Mouse (Mus musculus): ENCODE results near the gene Nle1. TPM values are rescaled to one million over a fixed set of nuclear protein-coding genes. Genes with fewer than 3 reads are reported as not detected.

Gene Nle1
- total RNA-seq, 1 experiment from 2014 or later: 10.7 TPM

DNA sequence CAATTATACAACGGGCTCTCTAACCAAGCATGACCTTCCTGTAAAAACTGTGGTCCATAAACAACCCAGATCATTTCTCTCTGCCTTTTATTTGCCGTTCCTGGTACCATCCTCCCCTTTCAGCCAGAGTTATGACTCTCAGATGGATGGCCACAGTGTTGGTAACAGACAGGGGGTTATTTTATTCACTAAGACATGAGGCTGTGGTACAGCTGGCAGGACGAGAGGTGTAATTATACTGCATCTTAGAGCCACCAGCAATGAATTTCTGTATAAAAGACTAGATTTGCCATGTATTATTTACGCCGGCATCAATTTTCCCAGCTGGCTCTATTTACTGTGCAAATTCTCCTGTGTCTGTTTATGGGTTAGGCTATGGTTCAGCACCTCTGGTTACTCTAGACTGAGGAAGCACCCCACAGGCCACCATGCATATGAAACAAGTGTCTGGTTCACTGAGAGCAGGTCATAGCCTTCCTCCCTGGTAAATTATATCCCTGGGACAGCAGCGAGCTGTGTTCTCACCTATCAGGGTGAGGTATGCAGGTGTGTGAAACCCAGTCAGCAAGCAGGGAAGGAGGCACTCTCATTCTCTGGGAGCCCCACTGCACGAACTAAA, 30.4 kb downstream of the Nle1 start:
- ATAC-seq (ENCODE audit: extremely low read depth, insufficient number of reproducible peaks, low FRiP score, poor library complexity, severe bottlenecking): no peak

DNA sequence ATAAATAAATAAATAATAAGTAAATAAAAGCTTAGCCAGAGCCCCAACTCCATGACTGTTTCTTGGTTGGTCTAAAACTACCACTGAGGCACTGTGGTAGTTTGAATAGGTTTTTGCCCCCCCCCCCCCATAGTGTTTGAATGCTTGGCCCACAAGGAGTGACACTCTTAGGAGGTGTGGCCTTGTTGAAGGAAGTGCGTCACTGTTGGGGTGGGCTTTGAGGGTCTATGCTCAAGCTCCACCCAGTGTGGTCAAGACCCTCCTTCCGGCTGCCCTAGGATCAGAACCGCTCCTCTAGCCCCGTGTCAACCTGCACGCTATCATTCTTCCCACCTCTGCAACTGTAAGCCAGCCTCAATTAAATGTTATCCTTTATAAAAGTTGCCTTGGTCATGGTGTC, 32.6 kb downstream of the Nle1 start:
- no peak for ATAC-seq (ENCODE audit: extremely low read depth, insufficient number of reproducible peaks, low FRiP score, poor library complexity, severe bottlenecking)

DNA sequence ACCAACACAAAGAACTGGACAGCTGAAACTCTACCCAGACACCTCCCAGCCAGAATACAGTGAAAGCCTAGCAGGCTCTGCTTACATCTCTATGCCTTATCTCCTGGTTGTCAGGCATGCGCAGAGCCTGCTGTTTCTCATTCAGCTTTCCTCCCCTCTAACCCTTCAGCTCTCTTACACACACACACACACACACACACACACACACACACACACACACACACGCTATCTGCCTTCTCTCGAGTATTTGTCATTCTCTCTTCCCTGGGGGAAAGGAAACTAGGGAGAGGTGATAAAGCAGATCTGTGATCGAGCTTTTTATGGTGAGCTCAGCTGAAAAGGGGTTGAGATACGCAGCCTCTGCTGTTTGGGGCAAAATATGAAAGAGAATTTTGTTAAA, 33.3 kb downstream of the Nle1 start:
- no peak for ATAC-seq (ENCODE audit: extremely low read depth, insufficient number of reproducible peaks, low FRiP score, poor library complexity, severe bottlenecking)

DNA sequence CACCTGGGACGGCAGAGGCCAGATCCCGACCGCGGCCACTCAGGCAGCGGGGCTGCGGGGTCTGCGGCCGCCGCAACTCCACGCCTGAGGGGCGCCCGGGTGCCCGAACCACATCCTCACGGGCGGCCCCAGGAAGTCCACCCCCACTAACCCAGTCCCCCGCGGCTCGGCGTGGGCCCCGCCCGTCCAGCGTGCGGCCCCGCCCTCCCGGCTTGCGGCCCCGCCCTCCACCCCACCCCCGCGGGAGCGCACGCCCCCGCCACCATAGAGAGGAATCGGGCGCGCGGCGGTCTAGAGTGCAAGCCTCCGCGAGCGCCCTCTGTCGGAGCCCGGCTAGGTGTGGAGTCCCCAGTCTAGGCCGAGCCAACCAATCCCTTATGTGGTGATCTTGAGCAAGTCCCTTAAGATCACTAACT, 37.2 kb downstream of the Nle1 start, which contains the start of gene Rffl:
Rffl (minus strand) TSS at position 180 of the 416 bp plus-strand sequence.
- peak; percentile 89 for ATAC-seq (ENCODE audit: extremely low read depth, insufficient number of reproducible peaks, low FRiP score, poor library complexity, severe bottlenecking)

DNA sequence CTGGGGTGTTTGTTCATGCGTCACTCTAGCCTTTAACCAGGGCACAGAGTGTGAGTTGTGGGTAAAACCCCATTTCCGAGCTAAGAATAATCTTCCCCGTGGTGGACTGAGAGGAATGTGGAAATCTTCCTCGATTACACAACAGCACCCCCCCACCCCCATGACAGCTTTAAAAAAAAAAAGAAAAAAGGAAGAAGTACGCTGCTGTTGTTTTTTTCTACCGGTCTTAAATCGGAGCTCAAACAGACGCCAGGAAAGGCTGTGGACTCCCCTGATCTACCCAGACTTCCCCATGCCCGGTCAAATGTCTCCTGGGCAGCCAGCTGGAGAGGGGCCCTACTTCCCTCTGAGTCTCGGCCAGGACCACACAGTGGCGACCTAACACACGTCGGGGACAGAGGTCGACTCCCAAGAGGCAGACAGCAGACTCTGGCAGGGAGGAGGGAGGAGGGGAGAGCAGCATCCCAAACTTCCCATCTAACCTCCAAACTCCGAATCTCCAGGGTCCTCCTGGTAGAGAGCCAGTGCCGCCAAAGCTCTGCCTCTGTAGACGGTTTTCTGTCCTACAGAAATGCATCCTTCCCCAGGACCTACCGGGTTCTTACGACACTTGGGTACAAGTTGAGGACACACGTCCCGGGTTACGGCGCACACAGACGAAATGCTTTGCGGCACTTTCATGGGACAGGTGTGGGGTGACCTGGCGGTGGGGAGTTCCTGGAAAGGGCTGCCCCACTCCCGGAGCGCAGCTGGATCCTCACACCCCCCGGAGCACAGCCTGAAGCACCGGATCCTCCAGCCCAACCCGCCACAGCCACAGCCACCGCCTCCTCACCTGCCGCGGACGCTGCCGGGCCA, 37.8 kb downstream of the Nle1 start:
- peak; percentile 57 for ATAC-seq (ENCODE audit: extremely low read depth, insufficient number of reproducible peaks, low FRiP score, poor library complexity, severe bottlenecking)

DNA sequence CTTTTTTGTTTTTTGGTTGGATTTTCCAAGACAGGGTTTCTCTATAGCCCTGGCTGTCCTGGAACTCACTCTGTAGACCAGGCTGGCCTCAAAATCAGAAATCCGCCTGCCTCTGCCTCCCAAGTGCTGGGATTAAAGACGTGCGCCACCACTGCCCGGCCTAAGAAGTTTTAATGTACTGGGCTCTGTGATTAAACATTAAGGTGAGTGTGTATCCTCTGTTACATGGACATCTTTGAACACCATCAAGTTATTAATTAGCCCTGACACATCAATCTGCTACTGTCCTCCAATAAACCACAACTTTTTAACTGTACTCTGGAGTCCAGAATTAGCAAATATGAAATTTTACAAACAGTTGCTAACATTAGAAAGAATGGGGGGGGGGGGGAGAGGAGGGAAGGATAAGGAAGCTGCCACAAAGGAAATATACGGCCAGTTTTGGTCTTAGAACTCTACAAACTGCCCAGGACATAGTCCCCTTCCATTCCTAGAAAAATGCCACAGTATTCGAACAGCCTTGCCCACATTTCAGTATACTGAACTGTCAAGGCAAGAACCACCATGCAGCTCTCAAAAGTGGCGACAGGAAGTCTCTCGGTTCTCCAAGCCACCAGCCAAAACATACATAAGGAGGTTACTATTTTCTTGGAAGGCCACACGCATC, 38.6 kb downstream of the Nle1 start:
- ATAC-seq (ENCODE audit: extremely low read depth, insufficient number of reproducible peaks, low FRiP score, poor library complexity, severe bottlenecking): no peak

DNA sequence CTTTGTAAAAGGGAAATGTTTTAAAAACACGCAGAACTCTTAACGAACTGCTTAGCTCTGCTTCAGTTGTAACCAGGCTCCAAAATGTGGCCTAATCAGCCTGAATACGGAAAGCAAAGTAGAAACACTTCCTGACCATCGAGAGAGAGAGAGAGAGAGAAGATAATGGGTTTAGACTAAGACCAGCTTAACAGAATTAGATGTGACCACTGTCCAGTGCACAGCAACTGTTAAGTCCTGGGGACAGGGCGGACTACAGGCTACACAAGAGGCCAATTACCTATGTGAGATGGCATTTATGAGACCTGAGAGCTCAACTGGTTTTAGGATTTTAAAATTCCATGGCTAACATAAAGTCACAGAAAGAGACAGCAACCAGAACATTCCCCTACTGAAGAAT, 40.3 kb downstream of the Nle1 start:
- ATAC-seq (ENCODE audit: extremely low read depth, insufficient number of reproducible peaks, low FRiP score, poor library complexity, severe bottlenecking): no peak

DNA sequence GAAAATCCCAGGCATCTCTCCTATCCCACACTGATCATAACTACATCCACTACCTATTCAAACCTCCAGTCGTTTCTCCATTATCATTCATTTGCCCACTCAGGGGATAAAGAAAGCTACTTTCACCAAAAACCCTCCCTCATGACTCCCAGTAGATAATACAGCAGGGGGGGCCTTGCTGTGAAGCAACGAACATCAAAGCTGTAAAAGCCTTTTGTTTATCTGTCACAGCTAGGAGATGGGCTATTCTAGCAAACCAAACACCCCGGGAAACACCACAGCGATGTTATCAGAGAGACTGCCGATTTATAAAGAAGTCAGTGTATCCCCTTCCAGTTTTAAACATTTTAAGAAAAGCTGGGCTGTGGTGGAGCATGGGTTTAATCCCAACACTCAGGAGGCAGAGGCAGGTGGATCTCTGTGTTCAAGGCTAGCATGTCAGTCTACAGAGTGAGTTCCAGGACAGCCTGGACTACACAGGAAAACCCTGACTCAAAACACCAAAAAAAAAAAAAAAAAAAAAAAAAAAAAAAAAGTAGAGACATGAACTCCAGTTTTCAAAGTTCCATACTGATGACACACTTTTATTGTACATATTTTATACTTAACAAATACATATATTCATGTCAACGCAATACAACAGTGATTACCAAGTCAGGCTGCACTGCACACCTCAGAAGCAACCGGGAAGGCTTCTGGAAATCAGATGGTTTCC, 41.2 kb downstream of the Nle1 start:
- no peak for ATAC-seq (ENCODE audit: extremely low read depth, insufficient number of reproducible peaks, low FRiP score, poor library complexity, severe bottlenecking)

DNA sequence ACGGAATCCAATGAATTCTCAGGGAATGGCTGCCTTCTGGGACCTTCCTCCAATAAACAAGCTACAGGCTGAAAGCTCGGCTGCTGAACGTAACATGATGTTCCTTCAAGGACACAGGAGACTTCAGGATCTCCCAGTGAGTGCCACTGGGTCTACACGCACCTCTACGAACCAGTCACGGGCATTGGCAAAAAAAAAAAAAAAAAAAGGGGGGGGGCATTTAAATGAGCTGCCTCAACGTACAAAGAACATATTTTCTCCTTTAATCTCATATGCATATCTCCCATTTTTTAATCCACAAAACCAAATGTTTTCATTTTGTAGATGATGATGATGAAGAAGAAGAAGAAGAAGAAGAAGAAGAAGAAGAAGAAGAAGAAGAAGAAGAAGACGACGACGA, 42.3 kb downstream of the Nle1 start:
- no peak for ATAC-seq (ENCODE audit: extremely low read depth, insufficient number of reproducible peaks, low FRiP score, poor library complexity, severe bottlenecking)

DNA sequence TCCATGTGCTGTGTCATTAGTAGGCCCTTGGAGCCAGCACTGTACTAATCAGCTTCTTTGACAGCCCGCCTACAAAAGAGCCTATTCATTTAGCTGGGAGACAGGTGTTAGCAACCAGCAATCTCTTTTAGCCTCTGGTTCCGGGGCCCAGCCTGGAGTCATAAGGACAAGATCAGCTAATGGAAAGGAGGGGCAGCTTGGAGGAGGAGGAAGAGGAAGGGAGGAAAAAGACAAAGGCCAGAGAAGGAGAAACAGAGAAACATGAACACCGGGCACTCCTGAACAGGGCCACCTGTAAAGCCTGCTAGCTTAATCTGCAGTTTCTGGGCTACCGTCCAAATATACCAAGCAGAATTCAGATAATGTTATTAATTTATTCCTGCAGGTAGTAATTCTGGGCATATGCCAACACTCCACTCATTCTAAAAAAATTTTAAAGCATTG, 44.7 kb downstream of the Nle1 start:
- no peak for ATAC-seq (ENCODE audit: extremely low read depth, insufficient number of reproducible peaks, low FRiP score, poor library complexity, severe bottlenecking)

DNA sequence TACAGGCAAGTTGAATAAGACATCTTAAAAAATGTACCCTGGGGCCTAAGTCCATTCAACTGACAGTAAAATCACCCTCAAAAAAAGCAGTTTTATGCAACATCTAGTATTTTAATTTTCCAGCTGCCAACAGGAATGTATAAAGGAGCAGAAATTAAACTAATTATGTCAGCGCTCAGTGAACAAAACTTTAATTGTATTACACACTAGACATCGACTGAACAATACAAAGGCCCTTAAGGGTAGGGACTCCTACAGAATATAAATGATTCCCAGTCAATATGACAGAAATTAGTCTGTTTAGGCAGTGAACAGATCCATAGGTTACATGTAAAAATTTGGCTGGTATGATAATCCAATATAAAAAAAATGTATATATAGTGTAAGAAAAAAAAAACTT, 45.2 kb downstream of the Nle1 start:
- ATAC-seq (ENCODE audit: extremely low read depth, insufficient number of reproducible peaks, low FRiP score, poor library complexity, severe bottlenecking): no peak

DNA sequence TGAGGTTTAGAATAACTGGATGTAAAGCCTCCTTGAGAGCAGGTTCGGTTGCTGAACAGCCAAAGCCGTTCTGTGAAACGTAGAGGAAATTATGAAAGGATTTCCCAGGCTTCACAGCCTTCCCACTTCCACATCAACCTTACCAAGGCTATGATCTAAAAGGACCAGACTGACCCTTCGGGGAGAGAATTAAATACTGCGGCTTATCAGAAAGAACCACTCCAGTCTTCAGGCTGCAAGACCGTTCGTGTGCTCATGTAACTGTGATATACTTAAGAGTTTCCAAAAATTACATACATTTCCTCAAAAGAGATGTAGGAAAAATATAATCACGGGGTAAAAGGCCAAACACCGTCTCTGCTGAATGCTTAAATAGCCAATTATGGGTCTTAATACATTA, 45.6 kb downstream of the Nle1 start:
- ATAC-seq (ENCODE audit: extremely low read depth, insufficient number of reproducible peaks, low FRiP score, poor library complexity, severe bottlenecking): no peak

DNA sequence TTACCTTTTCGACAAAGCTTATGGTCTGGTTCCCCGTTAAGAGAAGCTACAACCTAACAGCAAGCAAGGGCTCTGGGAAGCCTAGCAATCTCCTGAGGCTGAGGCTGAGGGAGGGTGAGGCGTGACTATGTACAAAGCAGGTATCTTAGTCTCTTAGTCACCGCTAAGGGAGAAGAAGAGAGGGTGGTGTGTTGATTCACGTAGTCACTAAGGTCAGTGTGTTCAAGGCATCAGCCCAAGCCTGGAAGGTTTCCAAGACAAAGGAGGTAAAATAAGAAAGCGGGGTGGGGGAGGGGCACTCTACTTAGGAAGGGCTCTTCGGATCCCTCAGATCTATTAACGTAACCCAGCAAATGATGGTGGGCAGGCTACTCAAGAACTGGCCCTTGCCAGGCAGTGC, 46.7 kb downstream of the Nle1 start:
- ATAC-seq (ENCODE audit: extremely low read depth, insufficient number of reproducible peaks, low FRiP score, poor library complexity, severe bottlenecking): no peak

DNA sequence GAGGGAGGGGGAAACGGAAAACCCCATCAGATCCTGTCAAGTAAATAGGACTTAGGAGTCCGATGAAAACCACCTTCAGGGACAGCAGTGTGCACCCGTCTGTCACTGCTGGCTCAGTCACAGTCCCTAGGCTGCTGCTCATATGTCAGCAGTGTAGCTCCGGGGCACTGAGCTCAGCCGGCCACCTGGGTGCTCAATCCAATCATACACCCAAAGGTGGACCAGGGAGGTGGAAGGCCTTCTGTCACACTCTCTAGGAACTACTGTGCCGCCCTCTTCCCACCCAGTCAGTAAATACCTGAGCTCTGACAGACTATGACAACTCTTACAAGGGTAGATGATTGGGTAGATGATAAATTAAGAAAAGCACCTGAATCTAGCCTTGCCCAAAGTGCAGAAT, 47.5 kb downstream of the Nle1 start:
- no peak for ATAC-seq (ENCODE audit: extremely low read depth, insufficient number of reproducible peaks, low FRiP score, poor library complexity, severe bottlenecking)

DNA sequence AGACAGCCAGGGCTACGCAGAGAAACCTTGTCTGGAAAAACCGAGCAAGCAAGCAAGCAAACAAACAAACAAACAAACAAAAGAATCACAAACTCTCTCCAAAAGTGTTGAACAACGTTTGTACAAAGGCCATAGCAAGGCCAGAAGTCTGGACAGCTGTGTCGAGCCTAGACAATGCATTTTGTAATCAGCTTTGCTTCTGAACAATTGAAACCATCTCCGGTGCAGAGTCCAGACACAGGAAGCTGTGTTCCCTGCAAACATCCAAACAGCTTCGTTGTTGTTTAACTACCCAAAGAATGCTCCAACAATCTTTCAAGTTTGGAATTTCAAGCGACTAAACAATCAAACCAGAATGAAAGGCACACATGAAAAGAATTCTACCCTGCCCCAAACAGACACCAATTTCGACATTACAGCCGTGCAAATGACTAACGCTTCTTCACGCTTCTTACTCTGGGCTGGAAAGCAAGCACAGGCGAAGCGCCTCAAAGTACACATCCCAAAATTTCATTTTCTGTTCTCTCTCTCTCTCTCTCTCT, 50.8 kb downstream of the Nle1 start:
- ATAC-seq (ENCODE audit: extremely low read depth, insufficient number of reproducible peaks, low FRiP score, poor library complexity, severe bottlenecking): no peak

DNA sequence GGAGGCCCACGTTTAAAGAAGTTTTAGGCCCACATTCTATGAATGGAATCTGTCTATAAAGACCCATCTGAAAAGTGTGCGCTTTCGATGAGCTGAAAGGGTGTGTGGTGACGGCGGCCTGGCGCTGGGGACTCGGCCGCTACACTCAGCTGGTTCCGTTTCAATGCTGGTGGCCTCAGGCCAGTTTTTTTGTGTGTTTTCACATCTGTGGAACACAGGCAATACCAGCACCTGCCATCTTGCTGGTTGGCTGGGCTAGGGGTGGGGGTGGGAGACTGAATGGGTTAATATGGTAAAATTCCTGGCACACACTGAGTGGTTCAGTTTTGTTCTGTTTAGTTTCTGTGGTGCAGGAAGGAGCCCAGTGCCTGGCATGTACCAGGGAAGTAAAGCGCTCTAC, 52.2 kb downstream of the Nle1 start:
- ATAC-seq (ENCODE audit: extremely low read depth, insufficient number of reproducible peaks, low FRiP score, poor library complexity, severe bottlenecking): no peak

DNA sequence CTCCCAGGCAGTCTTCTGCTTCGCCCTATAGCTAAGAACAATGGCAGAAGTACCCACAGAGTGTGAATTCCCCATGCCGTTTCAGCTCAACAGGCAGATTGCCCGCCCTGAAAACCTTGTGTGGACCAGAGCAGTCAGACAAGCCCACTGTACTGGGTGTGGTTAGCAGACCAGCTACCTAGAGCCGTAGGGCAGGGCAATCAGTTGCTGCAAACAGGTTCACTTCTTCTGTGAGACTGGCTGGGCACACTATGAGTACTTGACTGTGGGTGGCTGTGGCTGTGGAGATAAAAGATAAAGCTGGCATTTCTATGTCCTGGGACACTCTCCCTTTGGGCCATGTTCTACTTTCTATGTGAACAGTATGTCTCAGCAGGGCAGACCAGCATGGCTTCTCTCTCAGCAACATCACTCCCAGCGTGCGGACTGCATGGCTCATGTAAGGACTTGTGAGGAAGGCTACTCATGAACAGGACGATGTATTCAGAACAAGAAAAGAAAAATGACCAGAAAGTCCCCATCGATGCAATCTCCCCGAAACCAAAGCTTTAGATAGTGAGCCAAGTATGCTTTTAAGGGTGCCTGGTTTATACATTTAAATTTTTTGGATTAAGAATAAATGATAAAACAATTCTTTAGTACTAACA, 52.8 kb downstream of the Nle1 start:
- ATAC-seq (ENCODE audit: extremely low read depth, insufficient number of reproducible peaks, low FRiP score, poor library complexity, severe bottlenecking): no peak

DNA sequence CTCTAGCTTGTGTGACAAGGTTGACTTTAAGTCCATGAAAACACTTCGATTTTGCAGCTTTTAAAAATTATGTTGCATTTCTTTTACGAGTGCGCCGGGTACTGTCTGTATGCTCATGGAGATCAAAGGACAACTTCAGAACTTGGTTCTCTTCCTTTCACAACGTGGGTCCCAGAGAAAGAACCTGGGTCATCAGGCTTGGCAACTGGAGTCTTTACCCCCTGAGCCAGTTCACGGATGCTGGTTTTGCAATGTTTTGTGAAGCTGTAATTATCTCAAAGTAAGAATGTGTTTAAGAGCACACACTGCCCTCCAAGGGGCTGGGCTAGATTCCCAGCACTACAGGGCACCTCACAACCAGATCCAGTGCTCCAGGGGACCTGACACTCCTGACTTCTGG, 54.1 kb downstream of the Nle1 start:
- no peak for ATAC-seq (ENCODE audit: extremely low read depth, insufficient number of reproducible peaks, low FRiP score, poor library complexity, severe bottlenecking)

DNA sequence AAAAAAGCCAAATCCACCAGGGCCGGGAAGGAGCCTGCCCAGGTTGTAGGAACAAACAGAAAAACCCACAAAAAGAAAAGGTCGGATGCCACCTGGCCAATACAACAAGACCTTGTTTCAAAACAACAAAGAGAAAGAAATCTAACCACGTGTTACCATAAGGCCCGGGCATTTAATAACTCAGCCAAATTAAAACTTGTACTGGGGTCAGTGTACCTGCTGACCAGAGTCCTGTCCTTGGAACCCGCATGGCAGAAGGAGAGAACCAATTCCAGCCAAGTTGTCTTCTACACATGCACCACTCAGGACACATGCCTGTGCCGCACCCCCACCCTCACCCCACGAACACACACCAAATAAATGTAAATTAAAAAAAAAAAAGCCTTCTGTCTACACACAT, 55.3 kb downstream of the Nle1 start:
- no peak for ATAC-seq (ENCODE audit: extremely low read depth, insufficient number of reproducible peaks, low FRiP score, poor library complexity, severe bottlenecking)
